Mouse (Mus musculus) ES-E14 (cell line): Measurements from ENCODE around the gene Ripor2. TPM values are rescaled to one million over a fixed set of nuclear protein-coding genes. Genes with fewer than 3 reads are reported as not detected.

Source experiments
- DNase-seq: peaks from one replicate; pipeline ENCODE4 v3.0.0-alpha.2; 2013; ENCODE audit warnings: low read depth, low spot score
- H3K27ac ChIP-seq: 2 replicates; pipeline ENCODE4 v1.5.1; 2012; ENCODE audit warnings: low read depth, mild to moderate bottlenecking, low read length, moderate library complexity, mixed read lengths; ENCODE audit not compliant: poor library complexity, insufficient read depth, severe bottlenecking
- H3K36me3 ChIP-seq: 2 replicates; pipeline ENCODE4 v1.6.1; 2012; ENCODE audit warnings: mild to moderate bottlenecking, low read length, moderate library complexity, mixed read lengths; ENCODE audit not compliant: control insufficient read depth, poor library complexity, insufficient read depth, severe bottlenecking
- H3K4me1 ChIP-seq, 2 experiments: fragments of 150-350 bp in 1 of 2; sonication (generic) in 1 of 2; 2 replicates each; pipeline ENCODE4 v1.6.1; 2012; ENCODE audit warnings: low read length in 2 of 2, mild to moderate bottlenecking in 1 of 2, mixed read lengths in 1 of 2; ENCODE audit not compliant: control insufficient read depth in 2 of 2, insufficient read depth in 2 of 2, poor library complexity in 1 of 2
- H3K4me3 ChIP-seq, 2 experiments: fragments of 150-350 bp in 1 of 2; sonication (generic) in 1 of 2; 2 replicates each; pipeline ENCODE4 v1.5.1; 2012; ENCODE audit warnings: low read length in 2 of 2, low read depth in 1 of 2, mild to moderate bottlenecking in 1 of 2, mixed read lengths in 1 of 2; ENCODE audit not compliant: insufficient read depth in 1 of 2, poor library complexity in 1 of 2, severe bottlenecking in 1 of 2
- H3K9ac ChIP-seq: 2 replicates; pipeline ENCODE4 v1.6.1; 2012; ENCODE audit warnings: low read depth, mild to moderate bottlenecking, low read length, mixed read lengths; ENCODE audit not compliant: poor library complexity, insufficient read depth, severe bottlenecking
- H3K9me3 ChIP-seq: fragments of 150-350 bp; sonication (generic); 2 replicates; pipeline ENCODE4 v1.6.1; 2012; ENCODE audit warnings: low read depth, mild to moderate bottlenecking, low read length; ENCODE audit not compliant: control insufficient read depth, insufficient read depth
- CHD2 ChIP-seq: IDR thresholded peaks from 2 replicates; pipeline ENCODE4 v1.6.1; 2014; ENCODE audit warnings: mild to moderate bottlenecking, low read depth, low read length, inconsistent platforms
- HCFC1 ChIP-seq: IDR thresholded peaks from 2 replicates; pipeline ENCODE4 v1.6.1; 2012; ENCODE audit warnings: low read length, inconsistent platforms, borderline replicate concordance; ENCODE audit not compliant: insufficient read depth
- MAFK ChIP-seq: IDR thresholded peaks from 2 replicates; pipeline ENCODE4 v1.6.1; 2014; ENCODE audit warnings: mild to moderate bottlenecking, low read depth, low read length, inconsistent platforms; ENCODE audit not compliant: insufficient read depth
- ZC3H11A ChIP-seq: IDR thresholded peaks from 2 replicates; pipeline ENCODE4 v1.6.1; 2012; ENCODE audit warnings: low read depth, mild to moderate bottlenecking, inconsistent platforms, low read length, borderline replicate concordance
- ZNF384 ChIP-seq: IDR thresholded peaks from 2 replicates; pipeline ENCODE4 v1.6.1; 2012; ENCODE audit warnings: low read depth, low read length, inconsistent platforms
- in situ Hi-C, 2 experiments: fragments of 600-800 bp; cut with MboI; formaldehyde crosslinking; loops; one replicate each; pipeline ENCODE4 v1.15.1; 2025; ENCODE audit warnings: low sequenced_read_pairs in 2 of 2, inconsistent platforms in 1 of 2; ENCODE audit not compliant: unreplicated experiment in 2 of 2
- total RNA-seq: library from RNA; depleted of rRNA; stranded (reverse); fragments of 300-350 nt; gene quantifications from 2 replicates; pipeline ENCODE4 v1.2.3, GENCODE M21; 2012

Ripor2 gene
- total RNA-seq, 1 experiment = 0.71 TPM

- H3K4me3 ChIP-seq = no peak overlapping the region
- H3K9me3 ChIP-seq = no peaks in the 10 kb centered on the region
- peaks cover 2 to 6% of the 10 kb centered on the region in 2 experiments; a peak in 2 of 4 replicates for H3K4me1 ChIP-seq
- no peak for DNase-seq
- peaks cover 31% of the 10 kb centered on the region for H3K36me3 ChIP-seq
- TF ChIP-seq HCFC1 = no peak
- no peak for TF ChIP-seq ZNF384
- no peak for TF ChIP-seq CHD2
- no peak for TF ChIP-seq MAFK
- no peak overlapping the region for H3K27ac ChIP-seq
- H3K9ac ChIP-seq = no peak overlapping the region
- in situ Hi-C loops = no loop called here
Measured at GRCm38 (mm10) chr13:24757820-24758564, 176.0 kb downstream of the Ripor2 start.

GRCm38 (mm10) chr13:24759451-24759850 lies 177.5 kb downstream of the Ripor2 start:
- DNase-seq = no peak
- TF ChIP-seq HCFC1 (no peak), ZNF384 (no peak), ZC3H11A (no peak), CHD2 (no peak), MAFK (no peak)
- no peak overlapping the region for H3K4me3 ChIP-seq

GRCm38 (mm10) chr13:24760351-24760870 lies 178.4 kb downstream of the Ripor2 start:
- H3K27ac ChIP-seq = no peak overlapping the region; the same call in 1 of the 2 replicates
- DNase-seq = no peak
- H3K36me3 ChIP-seq = peaks cover 22% of the 10 kb centered on the region
- H3K9me3 ChIP-seq = no peaks in the 10 kb centered on the region
- no peak for TF ChIP-seq MAFK
- TF ChIP-seq CHD2 = no peak
- no peak for TF ChIP-seq ZNF384
- no peak for TF ChIP-seq ZC3H11A
- TF ChIP-seq HCFC1 = no peak
- in situ Hi-C loops = no loop called here
- peaks cover 2 to 10% of the 10 kb centered on the region in 2 experiments; a peak in 2 of 4 replicates for H3K4me1 ChIP-seq
- H3K4me3 ChIP-seq = peak overlapping the region; percentile 85
- H3K9ac ChIP-seq = peak overlapping the region; percentile 82; the same call in 1 of the 2 replicates

More at GRCm38 (mm10) chr13:24759451-24759850, 177.5 kb downstream of the Ripor2 start:
- peaks cover 2 to 10% of the 10 kb centered on the region in 2 experiments; a peak in 2 of 4 replicates for H3K4me1 ChIP-seq
- H3K9me3 ChIP-seq = no peaks in the 10 kb centered on the region
- H3K36me3 ChIP-seq = peaks cover 26% of the 10 kb centered on the region
- no peak overlapping the region for H3K27ac ChIP-seq
- in situ Hi-C loops = no loop called here
- H3K9ac ChIP-seq = no peak overlapping the region

GRCm38 (mm10) chr13:24761083-24761402 lies 179.1 kb downstream of the Ripor2 start:
- in situ Hi-C loops = no loop called here
- Histone ChIP-seq H3K9me3 (no peaks in the 10 kb centered on the region), H3K4me1 (peaks cover 2 to 10% of the 10 kb centered on the region in 2 experiments; a peak in 2 of 4 replicates), H3K27ac (peak overlapping the region; percentile 97; the same call in 1 of the 2 replicates), H3K9ac (peak overlapping the region; percentile 82), H3K36me3 (peaks cover 16% of the 10 kb centered on the region), H3K4me3 (peak overlapping the region; percentile 85)
- DNase-seq = no peak
- TF ChIP-seq CHD2 (no peak), HCFC1 (no peak), ZC3H11A (no peak), ZNF384 (no peak), MAFK (no peak)
